Mouse (Mus musculus): ENCODE data around the gene Cdca8. TPM values are rescaled to one million over a fixed set of nuclear protein-coding genes. Genes with fewer than 3 reads are reported as not detected.

Gene Cdca8
- polyA plus RNA-seq, 1 experiment from 2014 or later: 32.2 TPM

- Histone ChIP-seq H3K9me3 (ENCODE audit: control insufficient read depth, low read length) (no peaks in the 10 kb centered on the region), H3K9ac (ENCODE audit: low read depth, low read length) (no peak overlapping the region), H3K36me3 (ENCODE audit: control insufficient read depth, insufficient read depth, low read length) (peaks cover 18% of the 10 kb centered on the region), H3K4me1 (ENCODE audit: control insufficient read depth, insufficient read depth, low read depth, low read length) (peaks cover under 1% of the 10 kb centered on the region), H3K27me3 (replicated peaks; ENCODE audit: control insufficient read depth, insufficient read depth, low read length) (no peaks in the 10 kb centered on the region), H3K27ac (ENCODE audit: low read depth, low read length) (no peak overlapping the region), H3K4me2 (ENCODE audit: low read length) (no peak overlapping the region), H3K4me3 (ENCODE audit: low read length) (no peak overlapping the region)
- WGBS: 8% methylated on average over 4 of the region's 4 CpGs
- peak; percentile 45; the same call in 1 of the 2 replicates for ATAC-seq
Observed at GRCm38 (mm10) chr4:124943022-124943421, 3.9 kb upstream of the Cdca8 start.

- Histone ChIP-seq H3K9me3 (ENCODE audit: control insufficient read depth, low read length) (no peaks in the 10 kb centered on the region), H3K4me2 (ENCODE audit: low read length) (peak within 1 kb of the TSS; percentile 99), H3K4me1 (ENCODE audit: control insufficient read depth, insufficient read depth, low read depth, low read length) (peaks cover 17% of the 10 kb centered on the region), H3K27me3 (replicated peaks; ENCODE audit: control insufficient read depth, insufficient read depth, low read length) (no peaks in the 10 kb centered on the region), H3K9ac (ENCODE audit: low read depth, low read length) (peak within 1 kb of the TSS; percentile 73), H3K27ac (ENCODE audit: low read depth, low read length) (0 out of 2 replicates have a peak within 1 kb of the TSS, but pooled peaks have one; percentile 44), H3K36me3 (ENCODE audit: control insufficient read depth, insufficient read depth, low read length) (peaks cover 15% of the 10 kb centered on the region), H3K4me3 (ENCODE audit: low read length) (peak within 1 kb of the TSS; percentile 87)
- ATAC-seq: peak; percentile 100
- under 1% methylated on average over 52 of the region's 52 CpGs for WGBS
Observed at GRCm38 (mm10) chr4:124936613-124937471, 2.3 kb downstream of the Cdca8 start, which contains the start of gene 9930104L06Rik. Gene 9930104L06Rik, plus strand, starts transcription at chr4:124937048.

GRCm38 (mm10) chr4:124928102-124928501 lies 11.0 kb downstream of the Cdca8 start:
- H3K27me3 ChIP-seq (replicated peaks; ENCODE audit: control insufficient read depth, insufficient read depth, low read length): no peaks in the 10 kb centered on the region
- ATAC-seq: no peak
- no peaks in the 10 kb centered on the region for H3K9me3 ChIP-seq (ENCODE audit: control insufficient read depth, low read length)
- no peak overlapping the region for H3K9ac ChIP-seq (ENCODE audit: low read depth, low read length)
- no peak overlapping the region for H3K27ac ChIP-seq (ENCODE audit: low read depth, low read length)
- H3K4me2 ChIP-seq (ENCODE audit: low read length): no peak overlapping the region
- no peaks in the 10 kb centered on the region; the same call in 1 of the 2 replicates for H3K36me3 ChIP-seq (ENCODE audit: control insufficient read depth, insufficient read depth, low read length)
- WGBS: 92% methylated on average over 5 of the region's 5 CpGs
- no peaks in the 10 kb centered on the region for H3K4me1 ChIP-seq (ENCODE audit: control insufficient read depth, insufficient read depth, low read depth, low read length)
- no peak overlapping the region for H3K4me3 ChIP-seq (ENCODE audit: low read length)

- ATAC-seq: peak; percentile 85
- H3K27me3 ChIP-seq (replicated peaks; ENCODE audit: control insufficient read depth, insufficient read depth, low read length): no peaks in the 10 kb centered on the region; the same call in 1 of the 2 replicates
- no peaks in the 10 kb centered on the region for H3K9me3 ChIP-seq (ENCODE audit: control insufficient read depth, low read length)
- peaks cover 4% of the 10 kb centered on the region for H3K4me1 ChIP-seq (ENCODE audit: control insufficient read depth, insufficient read depth, low read depth, low read length)
- no peaks in the 10 kb centered on the region for H3K36me3 ChIP-seq (ENCODE audit: control insufficient read depth, insufficient read depth, low read length)
- peak overlapping the region; percentile 31; the same call in 1 of the 2 replicates for H3K9ac ChIP-seq (ENCODE audit: low read depth, low read length)
- WGBS: 7% methylated on average over 21 of the region's 21 CpGs
- H3K27ac ChIP-seq (ENCODE audit: low read depth, low read length): peak overlapping the region; percentile 26; the same call in 1 of the 2 replicates
- H3K4me3 ChIP-seq (ENCODE audit: low read length): 0 out of 2 replicates have a peak overlapping the region, but pooled peaks have one; percentile 1
- H3K4me2 ChIP-seq (ENCODE audit: low read length): peak overlapping the region; percentile 38
Observed at GRCm38 (mm10) chr4:124905971-124906822, 32.9 kb downstream of the Cdca8 start.

GRCm38 (mm10) chr4:124905417-124905816 lies 33.7 kb downstream of the Cdca8 start:
- no peaks in the 10 kb centered on the region for H3K36me3 ChIP-seq (ENCODE audit: control insufficient read depth, insufficient read depth, low read length)
- ATAC-seq: no peak
- no peaks in the 10 kb centered on the region; the same call in 1 of the 2 replicates for H3K27me3 ChIP-seq (replicated peaks; ENCODE audit: control insufficient read depth, insufficient read depth, low read length)
- no peak overlapping the region for H3K4me3 ChIP-seq (ENCODE audit: low read length)
- H3K9ac ChIP-seq (ENCODE audit: low read depth, low read length): no peak overlapping the region
- 68% methylated on average over 4 of the region's 4 CpGs for WGBS
- H3K9me3 ChIP-seq (ENCODE audit: control insufficient read depth, low read length): no peaks in the 10 kb centered on the region
- H3K4me2 ChIP-seq (ENCODE audit: low read length): no peak overlapping the region
- peaks cover 4% of the 10 kb centered on the region for H3K4me1 ChIP-seq (ENCODE audit: control insufficient read depth, insufficient read depth, low read depth, low read length)
- H3K27ac ChIP-seq (ENCODE audit: low read depth, low read length): no peak overlapping the region

GRCm38 (mm10) chr4:124899906-124900305 lies 39.2 kb downstream of the Cdca8 start:
- H3K9me3 ChIP-seq (ENCODE audit: control insufficient read depth, low read length): no peaks in the 10 kb centered on the region
- no peaks in the 10 kb centered on the region for H3K36me3 ChIP-seq (ENCODE audit: control insufficient read depth, insufficient read depth, low read length)
- no peak overlapping the region for H3K4me2 ChIP-seq (ENCODE audit: low read length)
- peaks cover 8% of the 10 kb centered on the region for H3K4me1 ChIP-seq (ENCODE audit: control insufficient read depth, insufficient read depth, low read depth, low read length)
- no peak overlapping the region for H3K9ac ChIP-seq (ENCODE audit: low read depth, low read length)
- WGBS: 67% methylated on average over 5 of the region's 5 CpGs
- ATAC-seq: no peak
- no peak overlapping the region for H3K27ac ChIP-seq (ENCODE audit: low read depth, low read length)
- peaks cover 10% of the 10 kb centered on the region; the same call in 1 of the 2 replicates for H3K27me3 ChIP-seq (replicated peaks; ENCODE audit: control insufficient read depth, insufficient read depth, low read length)
- no peak overlapping the region for H3K4me3 ChIP-seq (ENCODE audit: low read length)

GRCm38 (mm10) chr4:124898428-124898827 lies 40.7 kb downstream of the Cdca8 start:
- Histone ChIP-seq H3K4me2 (ENCODE audit: low read length) (no peak overlapping the region), H3K9me3 (ENCODE audit: control insufficient read depth, low read length) (no peaks in the 10 kb centered on the region)
- ATAC-seq: no peak

GRCm38 (mm10) chr4:124894508-124895428 lies 44.3 kb downstream of the Cdca8 start:
- WGBS: 2% methylated on average over 53 of the region's 83 CpGs

More at GRCm38 (mm10) chr4:124898428-124898827, 40.7 kb downstream of the Cdca8 start:
- 24% methylated on average over 10 of the region's 10 CpGs for WGBS
- Histone ChIP-seq H3K36me3 (ENCODE audit: control insufficient read depth, insufficient read depth, low read length) (no peaks in the 10 kb centered on the region), H3K27me3 (replicated peaks; ENCODE audit: control insufficient read depth, insufficient read depth, low read length) (peaks cover 13% of the 10 kb centered on the region; the same call in 1 of the 2 replicates), H3K27ac (ENCODE audit: low read depth, low read length) (no peak overlapping the region), H3K4me3 (ENCODE audit: low read length) (no peak overlapping the region), H3K4me1 (ENCODE audit: control insufficient read depth, insufficient read depth, low read depth, low read length) (peaks cover 10% of the 10 kb centered on the region), H3K9ac (ENCODE audit: low read depth, low read length) (no peak overlapping the region)

More at GRCm38 (mm10) chr4:124894508-124895428, 44.3 kb downstream of the Cdca8 start:
- peak; percentile 82 for ATAC-seq
- peaks cover 13% of the 10 kb centered on the region for H3K27me3 ChIP-seq (replicated peaks; ENCODE audit: control insufficient read depth, insufficient read depth, low read length)
- peaks cover 10% of the 10 kb centered on the region for H3K4me1 ChIP-seq (ENCODE audit: control insufficient read depth, insufficient read depth, low read depth, low read length)
- no peaks in the 10 kb centered on the region for H3K36me3 ChIP-seq (ENCODE audit: control insufficient read depth, insufficient read depth, low read length)
- no peaks in the 10 kb centered on the region for H3K9me3 ChIP-seq (ENCODE audit: control insufficient read depth, low read length)
- H3K4me3 ChIP-seq (ENCODE audit: low read length): peak overlapping the region; percentile 52
- H3K9ac ChIP-seq (ENCODE audit: low read depth, low read length): peak overlapping the region; percentile 73
- H3K27ac ChIP-seq (ENCODE audit: low read depth, low read length): peak overlapping the region; percentile 44; the same call in 1 of the 2 replicates
- peak overlapping the region; percentile 85 for H3K4me2 ChIP-seq (ENCODE audit: low read length)
